Mouse (Mus musculus): ENCODE data around the gene Tbx1.
"Not testable (repeated sequence)": the region's sequence is repeated elsewhere in the genome, so short reads cannot be mapped to it uniquely, and the experiment has no call there.

The Tbx1 gene

DNA sequence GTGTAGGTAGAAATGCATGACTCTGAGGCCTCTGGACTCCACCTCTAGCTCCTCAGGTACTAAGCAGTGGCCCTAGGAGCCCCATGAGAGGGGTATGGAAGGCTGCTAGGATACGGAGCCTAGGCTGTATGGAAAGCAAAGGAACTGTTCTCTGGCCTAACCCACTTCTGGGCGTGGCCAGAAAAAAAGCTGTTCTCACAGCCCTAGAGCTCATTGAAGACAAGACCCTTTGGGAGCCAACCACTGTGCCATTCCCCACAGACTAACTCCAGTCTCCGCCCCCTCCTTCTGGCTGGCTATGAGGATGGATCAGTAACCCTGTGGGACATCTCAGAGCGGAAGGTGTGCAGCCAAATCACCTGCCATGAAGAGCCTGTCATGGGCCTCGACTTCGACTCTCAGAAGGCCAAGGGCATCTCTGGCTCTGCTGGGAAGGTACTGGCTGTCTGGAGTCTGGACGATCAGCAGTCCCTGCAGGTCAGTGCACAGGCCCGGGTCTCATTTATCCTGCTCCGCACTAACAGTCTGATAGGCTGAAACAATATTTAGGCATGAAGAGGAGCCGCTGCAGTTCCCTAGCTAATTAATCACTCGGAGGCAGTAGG is 38.3 kb downstream of the Tbx1 start:
- DNase-seq (ENCODE audit: extremely low spot score) = peak; percentile 49

DNA sequence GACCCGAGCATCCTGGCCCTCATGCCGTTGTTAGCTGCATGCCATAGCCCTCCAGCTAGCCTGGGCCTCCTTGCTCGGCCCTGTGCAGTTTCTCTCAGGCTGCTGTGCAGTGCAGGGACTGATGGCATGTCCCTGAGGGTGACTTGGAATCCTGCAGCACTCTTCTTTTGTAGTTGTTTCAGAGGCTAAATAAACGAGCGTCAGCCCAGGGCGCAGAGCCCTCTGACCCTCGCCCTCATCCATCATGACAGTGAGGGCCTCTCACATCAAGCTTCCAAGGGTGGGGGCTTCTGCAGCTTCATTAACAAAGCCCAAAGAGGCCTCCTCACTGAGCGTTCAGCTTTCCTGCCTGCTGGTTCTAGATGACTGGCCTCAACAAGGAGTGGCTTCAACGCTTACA is 38.9 kb downstream of the Tbx1 start:
- peak; percentile 80 for DNase-seq (ENCODE audit: extremely low spot score)

DNA sequence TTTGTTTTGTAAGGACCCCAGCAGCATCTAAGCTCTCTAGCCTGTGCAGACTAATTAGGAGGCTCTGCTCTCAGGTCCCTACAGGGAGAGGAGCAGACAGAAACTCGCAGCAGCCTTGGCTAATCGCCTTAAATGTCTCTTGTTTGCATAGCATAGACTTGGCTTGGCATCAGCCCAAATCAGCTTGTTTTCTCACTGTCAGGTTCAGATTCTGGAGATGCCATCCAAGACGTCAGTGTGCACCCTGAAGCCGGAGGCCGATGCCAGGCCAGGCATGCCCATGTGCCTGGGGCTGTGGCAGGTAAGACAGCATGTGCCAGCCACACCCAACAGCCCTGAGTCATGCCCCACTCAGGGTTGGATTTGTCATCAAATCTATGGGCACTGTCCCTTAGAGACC is 42.6 kb downstream of the Tbx1 start:
- no peak for DNase-seq (ENCODE audit: extremely low spot score)

DNA sequence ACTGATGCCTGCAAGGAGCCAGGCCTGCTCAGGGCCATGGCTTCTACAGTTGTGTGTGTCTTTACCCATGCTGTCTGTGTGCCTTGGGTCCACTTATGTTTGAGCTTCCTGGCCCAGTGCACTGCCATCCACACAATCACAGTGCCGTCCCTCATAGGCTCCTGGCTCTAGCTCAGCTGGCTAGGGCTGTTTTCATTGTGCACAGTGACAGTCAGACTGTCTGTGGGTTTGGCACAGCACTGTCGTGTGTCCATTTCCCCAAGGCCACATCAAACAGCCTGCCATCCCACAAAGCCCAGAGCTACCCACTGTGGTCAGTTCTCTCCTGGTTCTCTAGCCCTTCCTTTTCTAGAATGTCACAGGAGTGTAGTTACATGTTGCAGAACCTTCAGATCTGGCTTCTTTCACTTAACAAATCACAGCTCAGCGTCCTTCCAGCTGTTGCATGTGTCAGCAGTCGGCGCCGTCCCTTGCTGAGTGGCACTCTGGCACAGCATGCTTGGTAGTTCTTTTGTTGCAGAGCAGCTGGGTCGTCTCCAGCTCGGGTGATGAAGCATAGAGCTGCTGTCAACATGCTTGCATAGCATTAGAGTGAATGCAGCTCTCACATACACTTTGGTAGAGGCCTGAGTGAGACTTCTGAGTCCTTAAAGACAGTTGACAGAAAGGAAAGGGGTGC is 47.2 kb downstream of the Tbx1 start:
- DNase-seq (ENCODE audit: extremely low spot score) = no peak

DNA sequence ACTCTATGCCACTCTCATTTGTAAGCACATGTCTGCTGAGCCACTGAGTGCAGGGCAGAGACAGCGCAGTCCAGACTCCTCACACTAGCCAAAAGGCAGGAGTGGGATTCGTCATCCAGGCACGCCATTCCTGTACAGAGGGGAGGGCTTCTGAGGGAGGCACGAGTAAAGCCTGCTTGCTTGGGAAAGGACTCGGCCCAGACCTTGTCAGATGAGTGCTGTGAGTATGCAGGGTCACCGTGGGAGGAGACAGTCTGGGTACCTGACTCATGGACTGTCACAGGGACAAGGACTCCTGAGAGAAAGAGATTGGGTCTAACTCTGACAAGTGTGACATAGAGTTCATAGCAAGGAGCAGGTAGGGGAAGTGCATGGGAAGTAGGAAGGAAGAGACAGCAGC is 51.2 kb downstream of the Tbx1 start:
- DNase-seq (ENCODE audit: extremely low spot score) = no peak

DNA sequence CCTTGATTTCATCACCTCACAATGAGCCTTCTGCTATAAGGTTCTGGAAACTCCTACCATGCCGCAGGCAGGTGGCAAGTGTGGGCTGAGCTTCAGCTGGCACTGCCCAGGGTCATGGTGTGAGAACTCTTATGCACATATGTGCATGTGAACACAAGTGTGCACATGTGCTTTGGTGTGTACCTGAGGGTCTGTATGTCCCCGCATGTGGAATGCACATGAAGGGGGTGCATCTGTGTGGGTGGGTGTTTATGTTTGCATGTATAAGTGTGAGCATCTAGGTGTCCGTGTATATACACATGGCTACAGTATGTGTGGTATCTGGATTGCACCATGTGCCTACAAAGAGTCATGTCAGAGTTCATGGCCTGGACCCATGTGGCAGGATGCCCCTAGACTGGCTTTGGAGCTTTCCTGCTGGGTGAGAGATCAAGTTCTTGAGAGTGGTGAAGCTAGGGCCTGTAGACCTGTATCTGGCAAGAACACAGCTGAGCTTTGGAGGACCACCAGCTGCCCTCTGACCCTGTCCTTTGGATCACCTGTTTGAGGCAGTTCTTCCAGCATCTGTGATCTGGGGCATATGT is 53.0 kb downstream of the Tbx1 start:
- DNase-seq (ENCODE audit: extremely low spot score) = no peak

DNA sequence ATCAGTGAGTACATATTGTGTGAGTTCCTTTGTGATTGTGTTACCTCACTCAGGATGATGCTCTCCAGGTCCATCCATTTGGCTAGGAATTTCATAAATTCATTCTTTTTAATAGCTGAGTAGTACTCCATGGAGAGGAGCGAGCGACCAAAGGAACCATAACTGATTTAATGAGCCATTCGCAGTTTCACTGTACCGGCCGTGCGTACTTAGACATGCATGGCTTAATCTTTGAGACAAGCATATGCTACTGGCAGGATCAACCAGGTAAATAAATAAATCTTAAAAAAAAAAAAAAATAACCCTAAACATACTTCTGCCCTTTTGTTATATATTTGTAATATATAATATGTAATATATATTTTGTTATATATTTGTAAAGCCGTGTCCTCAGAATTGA is 57.4 kb downstream of the Tbx1 start:
- not testable (repeated sequence) for DNase-seq (ENCODE audit: extremely low spot score)

Data from embryo, embryonic 9.5 days (tissue).